ENCODE assay signal across 24 mouse cellular contexts in genomic region chr2:163108385-163108784, GRCm38 (mm10). TPM values are rescaled to one million over a fixed set of nuclear protein-coding genes. Genes with fewer than 3 reads are reported as not detected.
A peak's percentile ranks its signal among the peaks of the same experiment; 100 is the strongest.
DNase-seq lines count a peak whose midpoint lies in the region; ATAC-seq and TF ChIP-seq lines count a peak whose summit lies in the region.
"Had no signal": no experiment of that assay in that cellular context is flagged by ENCODE, and none has a peak within 500 bp of the region (broad histone marks: within the 10 kb centered on the region; RNA-seq: fewer than 3 reads in every experiment).

No protein-coding gene starts in this region.

- H3K4me2 ChIP-seq in hindbrain, embryonic 11.5 days (replicated peaks; ENCODE audit: low read depth, low read length): no peak overlapping the region
- no peak overlapping the region for H3K4me2 ChIP-seq in hindbrain, embryonic 14.5 days (replicated peaks)
- no peak overlapping the region for H3K4me2 ChIP-seq in midbrain, embryonic 15.5 days
- H3K4me2 ChIP-seq: embryonic facial prominence, embryonic 12.5 days; heart, embryonic 15.5 days; liver, embryonic 11.5 days; lung, embryonic 15.5 days had no signal

- DNase-seq in hindbrain, embryonic 11.5 days (ENCODE audit: low spot score): peak; percentile 71
- DNase-seq in hindbrain, embryonic 14.5 days (ENCODE audit: low spot score): no peak
- DNase-seq in brain, embryonic 14.5 days (ENCODE audit: low read depth): peak; percentile 83
- DNase-seq in embryo, embryonic 9.5 days (ENCODE audit: extremely low spot score): peak; percentile 42
- no peak for DNase-seq in limb, embryonic 10.5 days (ENCODE audit: low spot score)
- DNase-seq: adrenal gland, postnatal 10 days; cerebellum, adult 9-11 months; kidney, postnatal 10 days; left cerebral cortex, postnatal 4 days; spleen, adult 18-20 months; thymus, adult 18-20 months had no signal

- no peak overlapping the region for H3K9ac ChIP-seq in hindbrain, embryonic 11.5 days (ENCODE audit: low read depth, low read length)
- no peak overlapping the region for H3K9ac ChIP-seq in hindbrain, embryonic 14.5 days
- no peak overlapping the region for H3K9ac ChIP-seq in midbrain, embryonic 15.5 days
- H3K9ac ChIP-seq: embryonic facial prominence, embryonic 12.5 days; heart, embryonic 15.5 days; lung, embryonic 15.5 days had no signal

- TF ChIP-seq CTCF in brain, embryonic 14.5 days (IDR thresholded peaks at IDR 0.05; ENCODE audit: borderline replicate concordance, extremely low read depth, insufficient read depth, insufficient read length): no peak

- peak; percentile 57 for ATAC-seq in hindbrain, embryonic 11.5 days (ENCODE audit: low FRiP score)
- no peak; the same call in 1 of the 2 replicates for ATAC-seq in hindbrain, embryonic 14.5 days (ENCODE audit: low FRiP score)
- no peak for ATAC-seq in midbrain, embryonic 15.5 days (replicated peaks)
- no peak for ATAC-seq in granulocyte monocyte progenitor cell, adult 5-6 weeks (replicated peaks; ENCODE audit: poor library complexity, severe bottlenecking)
- ATAC-seq: intestine, postnatal 0 days had no signal

- no peak for TF ChIP-seq POLR2A in brain, embryonic 14.5 days (IDR thresholded peaks at IDR 0.05; ENCODE audit: borderline replicate concordance, extremely low read depth, insufficient read depth, insufficient read length, poor library complexity, severe bottlenecking)

- H3K36me3 ChIP-seq in hindbrain, embryonic 11.5 days (ENCODE audit: control insufficient read depth, insufficient read depth, low read length): no peaks in the 10 kb centered on the region
- H3K36me3 ChIP-seq in hindbrain, embryonic 14.5 days (replicated peaks; ENCODE audit: control insufficient read depth, insufficient read depth): no peaks in the 10 kb centered on the region
- H3K36me3 ChIP-seq in midbrain, embryonic 15.5 days (replicated peaks): no peaks in the 10 kb centered on the region
- no peaks in the 10 kb centered on the region for H3K36me3 ChIP-seq in limb, embryonic 10.5 days
- H3K36me3 ChIP-seq: embryonic facial prominence, embryonic 12.5 days; heart, embryonic 15.5 days; lung, embryonic 15.5 days had no signal

- H3K27me3 ChIP-seq in hindbrain, embryonic 11.5 days (ENCODE audit: control insufficient read depth, insufficient read depth, low read length): 0 out of 2 replicates have a peak, but pooled peaks cover 2% of the 10 kb centered on the region
- peaks cover 12% of the 10 kb centered on the region for H3K27me3 ChIP-seq in hindbrain, embryonic 14.5 days (ENCODE audit: control insufficient read depth, insufficient read depth, low read length)
- H3K27me3 ChIP-seq in midbrain, embryonic 15.5 days (replicated peaks): no peaks in the 10 kb centered on the region
- H3K27me3 ChIP-seq in limb, embryonic 10.5 days (ENCODE audit: low read depth, poor library complexity, severe bottlenecking): no peaks in the 10 kb centered on the region
- H3K27me3 ChIP-seq: embryonic facial prominence, embryonic 12.5 days; heart, embryonic 15.5 days; lung, embryonic 15.5 days had no signal

- no peak overlapping the region for H3K27ac ChIP-seq in hindbrain, embryonic 11.5 days (ENCODE audit: low read depth, low read length)
- no peak overlapping the region for H3K27ac ChIP-seq in hindbrain, embryonic 14.5 days
- peak overlapping the region; percentile 40; the same call in 1 of the 2 replicates for H3K27ac ChIP-seq in midbrain, embryonic 15.5 days
- H3K27ac ChIP-seq in limb, embryonic 10.5 days: no peak overlapping the region
- H3K27ac ChIP-seq: embryonic facial prominence, embryonic 12.5 days; heart, embryonic 15.5 days; lung, embryonic 15.5 days; macrophage had no signal

- 38% methylated on average over 9 of the region's 9 CpGs for WGBS in hindbrain, embryonic 11.5 days
- 14% methylated on average over 9 of the region's 9 CpGs for WGBS in hindbrain, embryonic 14.5 days
- WGBS in midbrain, embryonic 15.5 days: 31% methylated on average over 9 of the region's 9 CpGs
- WGBS in limb, embryonic 10.5 days: 91% methylated on average over 9 of the region's 9 CpGs

- no peaks in the 10 kb centered on the region for H3K9me3 ChIP-seq in hindbrain, embryonic 11.5 days (ENCODE audit: control insufficient read depth, low read length)
- H3K9me3 ChIP-seq in hindbrain, embryonic 14.5 days (ENCODE audit: control insufficient read depth, low read length): no peaks in the 10 kb centered on the region
- H3K9me3 ChIP-seq in midbrain, embryonic 15.5 days: no peaks in the 10 kb centered on the region
- H3K9me3 ChIP-seq in limb, embryonic 10.5 days (replicated peaks): no peaks in the 10 kb centered on the region
- H3K9me3 ChIP-seq: embryonic facial prominence, embryonic 12.5 days; heart, embryonic 15.5 days; lung, embryonic 15.5 days had no signal

- no peak overlapping the region for H3K4me3 ChIP-seq in hindbrain, embryonic 11.5 days (ENCODE audit: low read depth, low read length)
- no peak overlapping the region for H3K4me3 ChIP-seq in hindbrain, embryonic 14.5 days (replicated peaks; ENCODE audit: low read length)
- no peak overlapping the region for H3K4me3 ChIP-seq in midbrain, embryonic 15.5 days
- H3K4me3 ChIP-seq in limb, embryonic 10.5 days: no peak overlapping the region
- H3K4me3 ChIP-seq: embryonic facial prominence, embryonic 12.5 days; heart, embryonic 15.5 days; lung, embryonic 15.5 days had no signal

- H3K4me1 ChIP-seq in hindbrain, embryonic 11.5 days (replicated peaks; ENCODE audit: control insufficient read depth, insufficient read depth, low read length): 0 out of 2 replicates have a peak, but pooled peaks cover 2% of the 10 kb centered on the region
- H3K4me1 ChIP-seq in hindbrain, embryonic 14.5 days (replicated peaks; ENCODE audit: control insufficient read depth, insufficient read depth, low read length): peaks cover 18% of the 10 kb centered on the region
- peaks cover 39% of the 10 kb centered on the region for H3K4me1 ChIP-seq in midbrain, embryonic 15.5 days
- H3K4me1 ChIP-seq in limb, embryonic 10.5 days: peaks cover 4% of the 10 kb centered on the region
- H3K4me1 ChIP-seq: lung, embryonic 15.5 days had no signal

RNA-seq across cellular contexts. Expression of gene Gtsf1l, which starts 20.7 kb away (rescaled TPM):
- 0.25 and 0.28 TPM in 2 replicates for polyA plus RNA-seq in hindbrain, embryonic 11.5 days (2014; fragmentation: Nextera tagmentation; extraction: Ambion mirVana)
- 0.35 and 0.58 TPM in 2 replicates for polyA plus RNA-seq in hindbrain, embryonic 14.5 days (2014; fragmentation: Nextera tagmentation; extraction: Ambion mirVana)
- not detected in 2 replicates for polyA plus RNA-seq in brain, embryonic 14.5 days (2012; rRNA removed)
- polyA plus RNA-seq in midbrain, embryonic 15.5 days (2015; fragmentation: Nextera tagmentation; extraction: Ambion mirVana): not detected in 2 replicates
- total RNA-seq in granulocyte monocyte progenitor cell, adult 5-6 weeks (2014; fragmentation: Nextera tagmentation): not detected in 2 replicates
- total RNA-seq in granulocyte monocyte progenitor cell, adult 5-6 weeks (2017): not detected in 2 replicates
- polyA plus RNA-seq in limb, embryonic 10.5 days (2016; fragmentation: Nextera tagmentation; extraction: Ambion mirVana): not detected in 2 replicates
- total RNA-seq: adrenal gland, postnatal 10 days; hematopoietic stem cell, adult 5-6 weeks; layer of hippocampus, adult 8-10 months; left cerebral cortex, adult 18-20 months; left cerebral cortex, postnatal 4 days; monocyte, adult 5-6 weeks had no signal
- polyA plus RNA-seq: embryonic facial prominence, embryonic 12.5 days; heart, embryonic 15.5 days; intestine, postnatal 0 days; liver, embryonic 11.5 days; lung, embryonic 15.5 days; macrophage; stomach, embryonic 14.5 days had no signal

RNA-seq across cellular contexts. Expression of gene Mybl2, which starts 53.9 kb away (rescaled TPM):
- 17.7 and 19.8 TPM in 2 replicates for polyA plus RNA-seq in hindbrain, embryonic 11.5 days (2014; fragmentation: Nextera tagmentation; extraction: Ambion mirVana)
- 3.2 and 3.8 TPM in 2 replicates for polyA plus RNA-seq in hindbrain, embryonic 14.5 days (2014; fragmentation: Nextera tagmentation; extraction: Ambion mirVana)
- 11.0 and 15.9 TPM in 2 replicates for polyA plus RNA-seq in brain, embryonic 14.5 days (2012; rRNA removed)
- 4.0 and 4.9 TPM in 2 replicates for polyA plus RNA-seq in midbrain, embryonic 15.5 days (2015; fragmentation: Nextera tagmentation; extraction: Ambion mirVana)
- 60.2 and 71.5 TPM in 2 replicates for total RNA-seq in granulocyte monocyte progenitor cell, adult 5-6 weeks (2014; fragmentation: Nextera tagmentation)
- total RNA-seq in granulocyte monocyte progenitor cell, adult 5-6 weeks (2017): 40.6 and 42.4 TPM in 2 replicates
- 47.5 and 55.1 TPM in 2 replicates for polyA plus RNA-seq in limb, embryonic 10.5 days (2016; fragmentation: Nextera tagmentation; extraction: Ambion mirVana)
- total RNA-seq: monocyte, adult 5-6 weeks had no signal

Comparison
In these comparisons a context has a peak if more than half of its experiments do, and no peak if none do; other contexts are left out.
1. DNase-seq: peak in hindbrain, embryonic 11.5 days (single experiment), brain, embryonic 14.5 days (single experiment) and embryo, embryonic 9.5 days (single experiment); none in hindbrain, embryonic 14.5 days (single experiment) and limb, embryonic 10.5 days (single experiment).